Mouse (Mus musculus) megakaryocyte, embryonic 14.5 days (primary cell): Measurements from ENCODE around the gene Myo18b.

Experiments
- FLI1 ChIP-seq: IDR thresholded peaks from 2 replicates; pipeline ENCODE4 v1.6.1; 2012; ENCODE audit warnings: low read length, inconsistent platforms, mixed read lengths
- GATA1 ChIP-seq: IDR thresholded peaks from 3 replicates; pipeline ENCODE4 v1.6.1; 2012; ENCODE audit warnings: mixed read lengths, low read length, inconsistent platforms, borderline replicate concordance

- no peak for TF ChIP-seq FLI1
- TF ChIP-seq GATA1 = no peak
These were observed 255.5 kb downstream of the Myo18b start for GRCm38 (mm10) chr5:112640651-112641050.
